Mouse (Mus musculus) frontal cortex, adult 2 months (tissue): ENCODE measurements around the gene Pld5. TPM values are rescaled to one million over a fixed set of nuclear protein-coding genes. Genes with fewer than 3 reads are reported as not detected.
A peak's percentile ranks its signal among the peaks of the same experiment; 100 is the strongest.

Source experiments
- DNase-seq, 2 experiments: peaks; one replicate each; pipeline ENCODE4 v3.0.0; 2022; ENCODE audit warnings: low spot score in 1 of 2; ENCODE audit errors: extremely low spot score in 1 of 2
- polyA plus RNA-seq: library from polyadenylated mRNA; depleted of rRNA; stranded (reverse); fragments of >200 nt; gene quantifications from 2 replicates; pipeline ENCODE4 v1.2.3, GENCODE M21; 2012

Pld5 gene
- polyA plus RNA-seq, 1 experiment, result 3.3 TPM

- DNase-seq, result no peak
These were observed 100.1 kb downstream of the Pld5 start for GRCm38 (mm10) chr1:176174971-176175370.

- no peak for DNase-seq
These were observed 107.3 kb downstream of the Pld5 start for GRCm38 (mm10) chr1:176167784-176168183.

GRCm38 (mm10) chr1:176167114-176167513 is 108.0 kb downstream of the Pld5 start:
- no peak for DNase-seq

- no peak for DNase-seq
These were observed 129.8 kb downstream of the Pld5 start for GRCm38 (mm10) chr1:176145306-176145705.

- peak; percentile 6 to 19 for DNase-seq
These were observed 140.7 kb downstream of the Pld5 start for GRCm38 (mm10) chr1:176134379-176134778.

GRCm38 (mm10) chr1:176125771-176126170 is 149.3 kb downstream of the Pld5 start:
- no peak for DNase-seq

GRCm38 (mm10) chr1:176124441-176124840 is 150.7 kb downstream of the Pld5 start:
- no peak for DNase-seq

- no peak for DNase-seq
These were observed 151.3 kb downstream of the Pld5 start for GRCm38 (mm10) chr1:176123781-176124180.

GRCm38 (mm10) chr1:176115604-176116003 is 159.5 kb downstream of the Pld5 start:
- no peak for DNase-seq

GRCm38 (mm10) chr1:176098685-176099320 is 176.3 kb downstream of the Pld5 start:
- DNase-seq, result peak in 1 of 2 experiments; percentile 61

GRCm38 (mm10) chr1:176092119-176092518 is 183.0 kb downstream of the Pld5 start:
- no peak for DNase-seq

- DNase-seq, result peak; percentile 33 to 42
These were observed 185.7 kb downstream of the Pld5 start for GRCm38 (mm10) chr1:176089382-176089781.

- DNase-seq, result no peak
These were observed 189.0 kb downstream of the Pld5 start for GRCm38 (mm10) chr1:176085952-176086648.

- peak in 1 of 2 experiments; percentile 14 for DNase-seq
These were observed 192.8 kb downstream of the Pld5 start for GRCm38 (mm10) chr1:176082306-176082705.

GRCm38 (mm10) chr1:176080969-176081368 is 194.1 kb downstream of the Pld5 start:
- no peak for DNase-seq

- DNase-seq, result no peak
These were observed 196.7 kb downstream of the Pld5 start for GRCm38 (mm10) chr1:176078410-176078809.

GRCm38 (mm10) chr1:176076799-176077198 is 198.3 kb downstream of the Pld5 start:
- DNase-seq, result no peak

GRCm38 (mm10) chr1:176075810-176076209 is 199.3 kb downstream of the Pld5 start:
- no peak for DNase-seq

- DNase-seq, result peak in 1 of 2 experiments; percentile 17
These were observed 199.7 kb downstream of the Pld5 start for GRCm38 (mm10) chr1:176075409-176075808.

GRCm38 (mm10) chr1:176074526-176074925 is 200.6 kb downstream of the Pld5 start:
- peak in 1 of 2 experiments; percentile 27 for DNase-seq

GRCm38 (mm10) chr1:176065281-176065680 is 209.8 kb downstream of the Pld5 start:
- no peak for DNase-seq

- no peak for DNase-seq
These were observed 210.6 kb downstream of the Pld5 start for GRCm38 (mm10) chr1:176064471-176064870.
